Mouse (Mus musculus) brain, adult 2 months (tissue): ENCODE measurements around the gene Itprid1.

Source experiments
- DNase-seq: peaks from one replicate; pipeline ENCODE4 v3.0.0; 2011; ENCODE audit warnings: low read depth, low spot score

Gene Itprid1

DNA sequence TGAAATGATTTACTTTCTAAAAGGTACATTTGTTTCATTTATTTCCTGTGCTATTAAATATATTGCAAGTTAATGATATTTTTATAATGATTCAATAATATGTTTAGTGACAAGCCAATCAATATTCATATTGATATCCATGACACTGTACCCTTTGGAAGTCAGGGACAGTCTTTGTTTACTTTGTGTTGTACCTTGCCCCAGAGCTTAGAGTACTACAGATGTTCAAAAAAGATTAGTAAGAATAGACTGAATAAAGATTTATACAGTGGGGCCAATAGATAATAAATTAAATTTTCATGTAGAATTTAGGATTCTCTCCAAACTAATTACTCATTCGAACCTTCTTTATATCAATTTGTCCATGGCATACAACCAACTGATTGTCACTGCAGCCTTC is 50.9 kb downstream of the Itprid1 start:
- no peak for DNase-seq

GRCm38 (mm10) chr6:55901568-55902328 is 65.1 kb downstream of the Itprid1 start:
- no peak for DNase-seq

- DNase-seq = no peak
Observed at GRCm38 (mm10) chr6:55902329-55902605, 65.6 kb downstream of the Itprid1 start.

GRCm38 (mm10) chr6:55919206-55919605 is 82.5 kb downstream of the Itprid1 start:
- no peak for DNase-seq

GRCm38 (mm10) chr6:55920282-55920720 is 83.6 kb downstream of the Itprid1 start:
- peak; percentile 6 for DNase-seq

DNA sequence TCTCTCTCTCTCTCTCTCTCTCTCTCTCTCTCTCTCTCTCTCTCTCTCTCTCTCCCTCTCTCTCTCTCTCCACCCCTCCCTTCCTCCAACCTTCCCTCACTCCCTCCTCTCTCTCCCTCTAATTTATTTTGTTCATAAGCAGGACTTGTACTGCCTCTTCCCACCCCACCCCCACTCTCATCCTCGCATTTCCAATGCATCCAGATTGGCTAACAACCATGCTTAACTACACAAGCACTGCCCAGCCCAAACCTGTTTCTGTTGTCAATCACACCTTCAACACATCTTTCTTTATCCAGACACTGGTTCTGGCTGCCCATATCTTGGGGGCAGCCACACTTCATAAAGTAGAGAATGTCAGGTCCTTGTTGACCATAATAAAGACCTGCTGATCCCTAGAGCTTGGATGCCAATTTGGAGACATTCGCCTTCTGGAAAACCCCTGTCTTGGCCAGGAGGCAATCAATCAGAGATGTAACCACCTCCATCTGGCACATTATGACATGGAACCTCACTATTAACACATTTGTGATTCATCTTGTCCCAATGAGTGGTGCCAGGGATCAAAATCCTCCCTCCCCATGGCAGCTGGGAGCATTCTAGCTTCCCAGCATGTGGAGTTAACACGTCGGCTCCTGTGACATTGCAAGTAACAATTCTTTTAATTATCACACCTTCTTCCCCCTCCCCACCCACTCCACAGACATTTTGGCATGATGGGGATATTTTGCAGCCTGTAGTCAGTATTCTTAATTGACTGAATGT is 84.4 kb downstream of the Itprid1 start:
- peak; percentile 55 for DNase-seq

GRCm38 (mm10) chr6:55944709-55945108 is 108.0 kb downstream of the Itprid1 start:
- DNase-seq = peak; percentile 35

GRCm38 (mm10) chr6:55950345-55951110 is 113.8 kb downstream of the Itprid1 start:
- peak; percentile 88 for DNase-seq

GRCm38 (mm10) chr6:55972998-55973397 is 136.3 kb downstream of the Itprid1 start:
- peak; percentile 88 for DNase-seq

DNA sequence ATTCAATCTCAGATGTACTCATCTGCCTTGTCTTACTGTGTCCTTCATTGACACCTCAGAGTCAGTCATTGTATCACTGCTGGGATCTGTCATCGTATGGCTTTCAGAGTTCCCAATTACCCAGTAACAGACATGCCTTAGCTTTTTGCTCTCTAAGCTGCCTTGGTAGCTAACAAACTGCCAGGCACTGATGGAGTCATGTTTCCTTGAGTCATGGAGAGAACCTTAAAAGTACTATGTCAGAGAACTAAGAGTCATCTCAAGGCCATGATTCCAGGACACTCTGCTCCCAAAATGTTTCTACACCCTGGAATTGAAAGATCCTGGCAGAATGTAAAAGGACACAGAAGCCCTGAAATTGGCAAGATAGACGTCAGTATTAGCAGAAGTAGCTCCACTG is 143.1 kb downstream of the Itprid1 start:
- no peak for DNase-seq

DNA sequence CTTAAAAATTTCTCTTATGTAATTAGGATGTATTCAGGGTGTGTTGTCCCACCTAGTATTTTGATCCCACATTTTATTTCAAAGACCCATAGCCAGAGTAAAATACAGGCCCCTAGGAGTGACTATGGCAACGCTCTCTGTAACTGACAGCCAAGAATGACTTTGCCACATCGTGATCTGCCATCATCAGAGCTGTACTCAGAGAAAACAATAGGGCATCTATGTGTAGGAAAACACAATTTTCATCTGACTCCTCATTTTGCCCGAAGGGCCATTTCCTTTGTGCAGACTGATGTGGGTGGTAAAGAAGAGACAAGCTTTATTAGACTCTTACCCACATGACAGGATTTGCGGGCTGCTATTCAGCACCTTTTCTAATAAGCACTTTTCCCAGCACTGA is 172.0 kb downstream of the Itprid1 start:
- DNase-seq = peak; percentile 70

DNA sequence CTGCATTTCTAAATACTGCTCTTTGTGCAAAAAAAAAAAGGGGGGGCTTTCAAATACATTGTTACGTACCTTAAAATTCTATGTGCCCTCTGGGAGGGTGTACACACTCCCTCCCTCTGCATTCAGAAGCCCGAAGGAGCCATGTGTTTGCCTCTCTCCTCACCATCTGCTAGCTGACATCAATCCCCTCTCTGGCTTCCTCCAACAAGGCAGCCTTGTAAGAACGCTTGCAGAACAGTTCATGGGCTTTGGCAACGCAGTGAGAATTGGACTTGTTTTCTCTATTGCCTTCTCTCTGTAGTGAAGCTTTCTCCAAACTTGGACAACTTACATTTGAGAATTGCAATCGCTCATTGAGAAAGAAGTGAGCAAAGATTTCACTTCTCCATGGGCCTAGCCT is 175.7 kb downstream of the Itprid1 start:
- peak; percentile 63 for DNase-seq

GRCm38 (mm10) chr6:56017291-56017994 is 180.7 kb downstream of the Itprid1 start, which contains the start of gene Ppp1r17:
Gene Ppp1r17, plus strand, starts transcription at chr6:56017497.
- DNase-seq = peak; percentile 45

- no peak for DNase-seq
Observed at GRCm38 (mm10) chr6:56019632-56020031, 182.9 kb downstream of the Itprid1 start.

DNA sequence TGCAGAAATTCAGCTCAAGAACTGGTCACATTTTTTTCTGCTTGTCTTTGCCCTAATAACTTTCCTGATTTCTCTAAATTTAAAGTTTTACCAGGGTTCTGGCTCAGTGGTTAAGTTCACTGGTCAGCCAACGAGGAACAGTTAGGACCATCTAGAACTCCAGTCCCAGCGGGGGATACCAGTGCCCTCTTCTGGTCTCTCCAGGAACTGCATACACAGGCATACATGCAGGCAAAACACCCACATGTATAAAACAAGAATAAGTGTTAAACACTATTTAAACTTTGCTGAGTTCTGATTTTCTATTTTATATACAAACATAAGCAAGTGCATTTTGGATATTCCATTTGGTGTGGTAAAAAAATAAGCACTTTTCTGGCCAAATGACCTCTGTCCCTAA is 188.8 kb downstream of the Itprid1 start:
- DNase-seq = peak; percentile 17

GRCm38 (mm10) chr6:56027318-56027717 is 190.6 kb downstream of the Itprid1 start:
- DNase-seq = no peak

- DNase-seq = peak; percentile 63
Observed at GRCm38 (mm10) chr6:56027966-56028365, 191.3 kb downstream of the Itprid1 start.
